Mouse (Mus musculus) spleen, postnatal 36 days (tissue): ENCODE data around the gene Adk.
A peak's percentile ranks its signal among the peaks of the same experiment; 100 is the strongest.
"Not testable (repeated sequence)": the region's sequence is repeated elsewhere in the genome, so short reads cannot be mapped to it uniquely, and the experiment has no call there.

Experiments used
- DNase-seq, 2 experiments: peaks; one replicate each; pipeline ENCODE4 v3.0.0; 2022; ENCODE audit warnings: low spot score in 2 of 2, mixed read lengths in 1 of 2

The Adk gene

GRCm38 (mm10) chr14:21064321-21064720 is 11.9 kb downstream of the Adk start:
- DNase-seq, result no peak

GRCm38 (mm10) chr14:21065490-21066162 is 13.3 kb downstream of the Adk start:
- no peak for DNase-seq

- no peak for DNase-seq
Observed at GRCm38 (mm10) chr14:21069594-21069993, 17.2 kb downstream of the Adk start.

- no peak for DNase-seq
Observed at GRCm38 (mm10) chr14:21073981-21074380, 21.6 kb downstream of the Adk start.

GRCm38 (mm10) chr14:21074398-21075320 is 22.3 kb downstream of the Adk start:
- DNase-seq, result peak in 1 of 2 experiments; percentile 46

GRCm38 (mm10) chr14:21075751-21076500 is 23.6 kb downstream of the Adk start:
- DNase-seq, result peak; percentile 86 to 88

- DNase-seq, result peak in 1 of 2 experiments; percentile 12
Observed at GRCm38 (mm10) chr14:21076501-21077194, 24.3 kb downstream of the Adk start.

GRCm38 (mm10) chr14:21077939-21078338 is 25.6 kb downstream of the Adk start:
- no peak for DNase-seq

- no peak for DNase-seq
Observed at GRCm38 (mm10) chr14:21078511-21078910, 26.1 kb downstream of the Adk start.

GRCm38 (mm10) chr14:21082823-21083222 is 30.4 kb downstream of the Adk start:
- DNase-seq, result no peak

GRCm38 (mm10) chr14:21085666-21086065 is 33.3 kb downstream of the Adk start:
- no peak for DNase-seq

GRCm38 (mm10) chr14:21086106-21086505 is 33.7 kb downstream of the Adk start:
- DNase-seq, result no peak

- DNase-seq, result no peak
Observed at GRCm38 (mm10) chr14:21086827-21087351, 34.5 kb downstream of the Adk start.

GRCm38 (mm10) chr14:21087390-21088060 is 35.2 kb downstream of the Adk start:
- no peak for DNase-seq

- no peak for DNase-seq
Observed at GRCm38 (mm10) chr14:21088731-21089130, 36.4 kb downstream of the Adk start.

- no peak for DNase-seq
Observed at GRCm38 (mm10) chr14:21090400-21090799, 38.0 kb downstream of the Adk start.

GRCm38 (mm10) chr14:21090930-21091486 is 38.6 kb downstream of the Adk start:
- DNase-seq, result no peak

GRCm38 (mm10) chr14:21094161-21094560 is 41.8 kb downstream of the Adk start:
- DNase-seq, result not testable (repeated sequence)

- DNase-seq, result no peak
Observed at GRCm38 (mm10) chr14:21096279-21096678, 43.9 kb downstream of the Adk start.

GRCm38 (mm10) chr14:21096689-21097088 is 44.3 kb downstream of the Adk start:
- no peak for DNase-seq
